Mouse (Mus musculus) ES-E14 (cell line): ENCODE results near the gene Hnrnpk.

Experiments used
- CHD2 ChIP-seq: IDR thresholded peaks from 2 replicates; pipeline ENCODE4 v1.6.1; 2014; ENCODE audit warnings: mild to moderate bottlenecking, low read depth, low read length, inconsistent platforms
- ZC3H11A ChIP-seq: IDR thresholded peaks from 2 replicates; pipeline ENCODE4 v1.6.1; 2012; ENCODE audit warnings: low read depth, mild to moderate bottlenecking, inconsistent platforms, low read length, borderline replicate concordance
- ZNF384 ChIP-seq: IDR thresholded peaks from 2 replicates; pipeline ENCODE4 v1.6.1; 2012; ENCODE audit warnings: low read depth, low read length, inconsistent platforms

- no peak for TF ChIP-seq ZNF384
- TF ChIP-seq CHD2, result no peak
- no peak for TF ChIP-seq ZC3H11A
Observed at GRCm38 (mm10) chr13:58388379-58388778, 14.8 kb downstream of the Hnrnpk start.
